Mouse (Mus musculus): ENCODE measurements around the gene Ndufb3. TPM values are rescaled to one million over a fixed set of nuclear protein-coding genes. Genes with fewer than 3 reads are reported as not detected.

Ndufb3 gene
- polyA plus RNA-seq, 1 experiment from 2014 or later, result 178 TPM

DNA sequence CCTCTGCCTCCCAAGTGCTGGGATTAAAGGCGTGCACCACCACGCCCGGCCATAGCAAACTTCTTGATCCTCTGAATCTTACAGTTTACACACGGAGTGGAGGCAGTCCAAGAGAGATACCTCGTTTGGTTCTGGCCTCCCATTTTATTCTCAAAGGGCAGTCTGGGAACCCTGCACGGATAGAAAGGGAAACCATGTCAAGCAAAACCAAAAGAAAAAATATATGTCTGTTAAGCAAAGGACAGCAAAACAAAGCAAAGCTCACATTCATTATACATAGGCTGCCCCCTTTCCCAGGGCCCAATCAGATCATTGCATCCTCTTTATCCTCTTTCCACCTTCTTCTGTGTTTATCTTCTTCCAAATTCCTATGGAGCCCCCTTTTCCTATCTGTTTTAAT lies 27.6 kb downstream of the Ndufb3 start:
- Histone ChIP-seq H3K27ac (ENCODE audit: low read length) (no peak overlapping the region), H3K9ac (ENCODE audit: low read length) (no peak overlapping the region), H3K27me3 (ENCODE audit: control insufficient read depth, insufficient read depth, low read depth, low read length) (no peaks in the 10 kb centered on the region), H3K4me2 (ENCODE audit: low read depth, low read length) (no peak overlapping the region), H3K4me3 (ENCODE audit: low read length) (no peak overlapping the region), H3K36me3 (ENCODE audit: control insufficient read depth, insufficient read depth, low read length) (no peaks in the 10 kb centered on the region), H3K4me1 (replicated peaks; ENCODE audit: control insufficient read depth, insufficient read depth, low read length) (no peaks in the 10 kb centered on the region), H3K9me3 (ENCODE audit: control insufficient read depth, low read length) (peaks cover 1% of the 10 kb centered on the region; the same call in 1 of the 2 replicates)
- WGBS, result 74% methylated on average over 6 of the region's 6 CpGs
- no peak for ATAC-seq (ENCODE audit: low read depth)

DNA sequence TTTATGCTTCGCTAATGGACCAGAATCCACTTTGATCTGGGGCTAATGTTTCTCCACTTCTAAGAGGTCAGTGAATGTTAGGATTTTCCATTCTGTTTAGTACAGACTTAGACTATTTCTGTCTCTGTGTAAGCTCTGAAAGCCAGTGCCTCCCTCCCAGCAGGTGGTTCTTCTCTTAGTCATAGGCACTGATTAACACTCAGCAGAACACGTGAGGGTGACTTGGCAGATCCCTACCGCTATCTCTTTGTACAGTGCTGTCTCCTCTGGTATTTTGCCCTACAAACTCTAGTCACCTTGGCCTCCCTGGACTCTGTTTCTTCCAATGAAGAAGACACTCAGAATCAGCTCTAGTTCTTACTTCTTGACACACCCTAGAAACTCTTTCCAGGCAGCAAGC lies 28.2 kb downstream of the Ndufb3 start:
- H3K36me3 ChIP-seq (ENCODE audit: control insufficient read depth, insufficient read depth, low read length), result no peaks in the 10 kb centered on the region
- H3K4me2 ChIP-seq (ENCODE audit: low read depth, low read length), result no peak overlapping the region
- ATAC-seq (ENCODE audit: low read depth), result no peak
- no peak overlapping the region for H3K4me3 ChIP-seq (ENCODE audit: low read length)
- H3K27ac ChIP-seq (ENCODE audit: low read length), result no peak overlapping the region
- H3K9me3 ChIP-seq (ENCODE audit: control insufficient read depth, low read length), result peaks cover 2% of the 10 kb centered on the region; the same call in 1 of the 2 replicates
- no peak overlapping the region for H3K9ac ChIP-seq (ENCODE audit: low read length)
- 38% methylated on average over 3 of the region's 3 CpGs for WGBS
- H3K4me1 ChIP-seq (replicated peaks; ENCODE audit: control insufficient read depth, insufficient read depth, low read length), result no peaks in the 10 kb centered on the region
- H3K27me3 ChIP-seq (ENCODE audit: control insufficient read depth, insufficient read depth, low read depth, low read length), result no peaks in the 10 kb centered on the region

DNA sequence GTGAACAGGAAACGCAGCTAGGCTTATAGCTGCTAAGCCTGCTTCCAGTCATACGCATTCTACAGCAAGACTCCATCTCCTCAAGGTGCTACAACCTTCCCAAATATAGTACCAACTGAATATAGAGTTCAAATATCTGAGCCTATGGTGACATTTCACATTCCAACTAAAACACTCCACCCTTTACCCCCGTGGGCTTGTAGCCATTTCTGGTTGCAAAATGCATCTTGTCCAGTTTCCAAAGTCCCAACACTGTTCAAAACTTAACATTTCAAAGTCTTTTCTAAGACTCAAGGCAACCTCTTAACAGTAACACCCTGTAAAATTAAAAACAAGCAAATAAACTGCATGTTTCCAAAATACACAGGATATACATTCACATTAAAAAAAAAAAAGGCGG lies 29.0 kb downstream of the Ndufb3 start:
- Histone ChIP-seq H3K4me2 (ENCODE audit: low read depth, low read length) (no peak overlapping the region), H3K4me3 (ENCODE audit: low read length) (no peak overlapping the region), H3K4me1 (replicated peaks; ENCODE audit: control insufficient read depth, insufficient read depth, low read length) (no peaks in the 10 kb centered on the region), H3K27me3 (ENCODE audit: control insufficient read depth, insufficient read depth, low read depth, low read length) (no peaks in the 10 kb centered on the region), H3K36me3 (ENCODE audit: control insufficient read depth, insufficient read depth, low read length) (no peaks in the 10 kb centered on the region), H3K9ac (ENCODE audit: low read length) (no peak overlapping the region), H3K27ac (ENCODE audit: low read length) (no peak overlapping the region), H3K9me3 (ENCODE audit: control insufficient read depth, low read length) (peaks cover 2% of the 10 kb centered on the region; the same call in 1 of the 2 replicates)
- 76% methylated on average over 4 of the region's 4 CpGs for WGBS
- ATAC-seq (ENCODE audit: low read depth), result no peak

DNA sequence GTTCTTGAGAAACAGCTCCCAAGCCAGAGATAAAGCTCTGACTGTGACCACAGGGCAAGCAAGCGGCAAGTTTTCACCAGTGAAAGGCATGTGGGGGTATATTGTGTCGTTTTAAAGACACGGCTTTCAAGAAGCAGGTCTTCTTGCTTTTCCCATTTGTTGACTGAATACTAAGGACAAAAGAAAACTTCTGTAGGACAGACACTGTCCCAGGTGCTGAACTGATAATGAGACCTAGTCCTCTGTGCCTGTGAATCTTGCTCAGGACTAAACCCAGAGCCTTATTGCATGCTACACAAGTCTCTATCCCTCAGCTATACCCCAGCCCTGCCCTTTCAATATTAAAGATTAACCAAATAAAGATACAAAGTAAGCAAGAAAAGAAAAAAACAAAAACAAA lies 30.0 kb downstream of the Ndufb3 start:
- H3K27me3 ChIP-seq (ENCODE audit: control insufficient read depth, insufficient read depth, low read depth, low read length), result no peaks in the 10 kb centered on the region
- no peaks in the 10 kb centered on the region for H3K4me1 ChIP-seq (replicated peaks; ENCODE audit: control insufficient read depth, insufficient read depth, low read length)
- no peaks in the 10 kb centered on the region for H3K36me3 ChIP-seq (ENCODE audit: control insufficient read depth, insufficient read depth, low read length)
- no peak overlapping the region for H3K4me2 ChIP-seq (ENCODE audit: low read depth, low read length)
- 63% methylated on average over 3 of the region's 3 CpGs for WGBS
- H3K9me3 ChIP-seq (ENCODE audit: control insufficient read depth, low read length), result peaks cover 2% of the 10 kb centered on the region; the same call in 1 of the 2 replicates
- H3K4me3 ChIP-seq (ENCODE audit: low read length), result no peak overlapping the region
- no peak overlapping the region for H3K27ac ChIP-seq (ENCODE audit: low read length)
- ATAC-seq (ENCODE audit: low read depth), result no peak
- no peak overlapping the region for H3K9ac ChIP-seq (ENCODE audit: low read length)

DNA sequence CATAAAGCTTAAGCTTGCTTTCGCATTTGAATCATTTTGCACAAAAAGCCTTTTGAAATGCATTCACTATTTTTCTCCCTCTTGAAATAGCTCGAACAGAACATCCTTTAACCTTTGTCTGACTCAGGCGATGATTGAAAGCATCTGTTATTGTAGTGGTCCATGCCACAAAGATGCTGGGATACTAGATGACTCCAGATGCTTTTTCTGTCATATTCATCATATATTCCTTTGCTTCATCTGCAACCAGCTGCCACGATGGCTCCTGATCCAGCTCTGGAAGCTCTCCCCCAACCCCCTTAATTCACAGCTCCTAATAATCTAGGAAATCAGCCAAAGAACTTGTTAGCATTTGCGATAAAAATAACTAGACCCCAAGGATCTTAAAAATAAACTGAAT lies 30.9 kb downstream of the Ndufb3 start:
- Histone ChIP-seq H3K27me3 (ENCODE audit: control insufficient read depth, insufficient read depth, low read depth, low read length) (no peaks in the 10 kb centered on the region), H3K4me1 (replicated peaks; ENCODE audit: control insufficient read depth, insufficient read depth, low read length) (no peaks in the 10 kb centered on the region), H3K4me3 (ENCODE audit: low read length) (no peak overlapping the region), H3K9me3 (ENCODE audit: control insufficient read depth, low read length) (peaks cover 2% of the 10 kb centered on the region; the same call in 1 of the 2 replicates), H3K36me3 (ENCODE audit: control insufficient read depth, insufficient read depth, low read length) (no peaks in the 10 kb centered on the region), H3K9ac (ENCODE audit: low read length) (no peak overlapping the region), H3K27ac (ENCODE audit: low read length) (no peak overlapping the region), H3K4me2 (ENCODE audit: low read depth, low read length) (no peak overlapping the region)
- WGBS, result 58% methylated on average over 5 of the region's 5 CpGs
- ATAC-seq (ENCODE audit: low read depth), result no peak

DNA sequence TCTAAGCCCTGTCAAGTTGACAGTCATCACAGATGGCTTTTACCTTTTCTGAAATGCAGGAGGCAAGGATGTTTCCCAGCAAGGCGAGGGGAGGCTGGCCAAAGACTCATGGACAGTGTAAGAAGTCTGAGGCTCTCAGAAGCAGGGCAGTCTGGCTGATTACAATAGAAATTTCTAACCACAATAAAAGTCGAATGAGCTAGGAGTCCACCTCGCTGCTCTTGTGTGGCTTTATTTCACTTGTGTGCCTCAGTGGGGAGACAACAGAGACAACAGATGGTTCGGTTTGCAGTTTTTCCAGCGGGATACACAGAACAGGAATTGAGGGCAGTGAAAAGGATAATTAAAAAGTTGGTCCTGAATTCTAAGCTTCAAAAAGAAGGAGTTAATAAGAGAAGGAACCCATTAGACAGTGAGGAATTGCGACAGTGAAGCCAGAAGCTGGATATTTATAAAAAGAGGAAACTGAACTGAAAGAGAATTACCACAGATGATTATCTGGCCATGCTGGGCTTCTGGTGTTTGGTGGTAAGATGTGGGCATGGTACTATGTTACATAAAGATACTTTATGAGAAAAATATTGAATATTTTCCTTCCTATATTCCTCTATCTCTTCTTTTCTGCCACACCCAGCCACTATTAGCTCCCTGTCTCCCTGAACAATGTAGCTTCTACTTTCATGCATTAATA lies 31.9 kb downstream of the Ndufb3 start:
- peaks cover 2% of the 10 kb centered on the region; the same call in 1 of the 2 replicates for H3K9me3 ChIP-seq (ENCODE audit: control insufficient read depth, low read length)
- 80% methylated on average over 6 of the region's 6 CpGs for WGBS

DNA sequence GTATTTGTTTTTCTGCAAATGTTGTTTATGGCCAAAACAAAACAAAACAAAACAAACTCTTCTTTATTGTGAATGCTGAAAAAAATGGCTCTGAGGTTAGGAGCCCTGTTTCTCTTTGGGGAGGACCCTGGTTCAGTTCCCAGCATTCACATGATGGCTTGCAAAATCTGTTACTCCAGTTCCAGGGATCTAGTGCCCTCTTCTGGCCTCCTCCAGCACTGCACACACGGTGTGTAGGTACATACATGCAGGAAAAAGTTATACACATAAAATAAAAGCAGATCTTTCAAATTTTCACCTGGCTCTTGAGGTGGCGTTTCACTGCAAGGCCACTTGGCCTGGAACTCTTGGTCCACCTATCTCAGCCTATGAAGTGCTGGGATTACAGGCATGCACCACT lies 32.6 kb downstream of the Ndufb3 start:
- no peak overlapping the region for H3K4me2 ChIP-seq (ENCODE audit: low read depth, low read length)
- WGBS, result 79% methylated on average over 2 of the region's 2 CpGs
- no peak for ATAC-seq (ENCODE audit: low read depth)
- no peak overlapping the region for H3K4me3 ChIP-seq (ENCODE audit: low read length)
- H3K27me3 ChIP-seq (ENCODE audit: control insufficient read depth, insufficient read depth, low read depth, low read length), result no peaks in the 10 kb centered on the region
- no peak overlapping the region for H3K9ac ChIP-seq (ENCODE audit: low read length)
- no peaks in the 10 kb centered on the region for H3K4me1 ChIP-seq (replicated peaks; ENCODE audit: control insufficient read depth, insufficient read depth, low read length)
- no peak overlapping the region for H3K27ac ChIP-seq (ENCODE audit: low read length)
- no peaks in the 10 kb centered on the region for H3K36me3 ChIP-seq (ENCODE audit: control insufficient read depth, insufficient read depth, low read length)
- peaks cover 2% of the 10 kb centered on the region; the same call in 1 of the 2 replicates for H3K9me3 ChIP-seq (ENCODE audit: control insufficient read depth, low read length)

More for the DNA sequence above, 31.9 kb downstream of the Ndufb3 start:
- no peak overlapping the region for H3K27ac ChIP-seq (ENCODE audit: low read length)
- H3K4me3 ChIP-seq (ENCODE audit: low read length), result no peak overlapping the region
- no peaks in the 10 kb centered on the region for H3K4me1 ChIP-seq (replicated peaks; ENCODE audit: control insufficient read depth, insufficient read depth, low read length)
- no peaks in the 10 kb centered on the region for H3K27me3 ChIP-seq (ENCODE audit: control insufficient read depth, insufficient read depth, low read depth, low read length)
- ATAC-seq (ENCODE audit: low read depth), result no peak
- H3K36me3 ChIP-seq (ENCODE audit: control insufficient read depth, insufficient read depth, low read length), result no peaks in the 10 kb centered on the region
- H3K4me2 ChIP-seq (ENCODE audit: low read depth, low read length), result no peak overlapping the region
- no peak overlapping the region for H3K9ac ChIP-seq (ENCODE audit: low read length)

DNA sequence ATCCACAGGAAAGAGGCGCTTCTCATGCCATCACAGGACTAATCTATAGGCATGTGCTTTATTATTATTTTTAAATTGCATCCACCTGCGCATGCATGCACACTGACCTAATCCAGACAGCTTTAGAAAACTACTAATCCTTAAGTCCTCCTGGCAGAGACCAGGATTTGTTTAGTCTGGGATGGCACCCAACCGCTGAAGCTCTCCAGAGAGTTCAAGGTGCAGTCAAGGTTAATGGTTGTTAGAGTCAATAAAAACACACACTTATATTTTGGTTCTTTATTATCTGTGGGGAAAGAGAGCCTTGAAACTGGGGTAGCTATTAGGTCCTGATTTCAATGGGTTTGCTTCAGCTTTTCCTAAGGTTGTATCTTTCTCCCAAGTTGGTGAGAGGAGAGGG lies 35.1 kb downstream of the Ndufb3 start:
- H3K4me3 ChIP-seq (ENCODE audit: low read length), result no peak overlapping the region
- no peak overlapping the region for H3K4me2 ChIP-seq (ENCODE audit: low read depth, low read length)
- no peaks in the 10 kb centered on the region for H3K4me1 ChIP-seq (replicated peaks; ENCODE audit: control insufficient read depth, insufficient read depth, low read length)
- H3K27ac ChIP-seq (ENCODE audit: low read length), result no peak overlapping the region
- H3K9me3 ChIP-seq (ENCODE audit: control insufficient read depth, low read length), result peaks cover 2% of the 10 kb centered on the region; the same call in 1 of the 2 replicates
- WGBS, result 75% methylated on average over 3 of the region's 3 CpGs
- H3K36me3 ChIP-seq (ENCODE audit: control insufficient read depth, insufficient read depth, low read length), result no peaks in the 10 kb centered on the region
- no peak overlapping the region for H3K9ac ChIP-seq (ENCODE audit: low read length)
- no peak for ATAC-seq (ENCODE audit: low read depth)
- no peaks in the 10 kb centered on the region for H3K27me3 ChIP-seq (ENCODE audit: control insufficient read depth, insufficient read depth, low read depth, low read length)

DNA sequence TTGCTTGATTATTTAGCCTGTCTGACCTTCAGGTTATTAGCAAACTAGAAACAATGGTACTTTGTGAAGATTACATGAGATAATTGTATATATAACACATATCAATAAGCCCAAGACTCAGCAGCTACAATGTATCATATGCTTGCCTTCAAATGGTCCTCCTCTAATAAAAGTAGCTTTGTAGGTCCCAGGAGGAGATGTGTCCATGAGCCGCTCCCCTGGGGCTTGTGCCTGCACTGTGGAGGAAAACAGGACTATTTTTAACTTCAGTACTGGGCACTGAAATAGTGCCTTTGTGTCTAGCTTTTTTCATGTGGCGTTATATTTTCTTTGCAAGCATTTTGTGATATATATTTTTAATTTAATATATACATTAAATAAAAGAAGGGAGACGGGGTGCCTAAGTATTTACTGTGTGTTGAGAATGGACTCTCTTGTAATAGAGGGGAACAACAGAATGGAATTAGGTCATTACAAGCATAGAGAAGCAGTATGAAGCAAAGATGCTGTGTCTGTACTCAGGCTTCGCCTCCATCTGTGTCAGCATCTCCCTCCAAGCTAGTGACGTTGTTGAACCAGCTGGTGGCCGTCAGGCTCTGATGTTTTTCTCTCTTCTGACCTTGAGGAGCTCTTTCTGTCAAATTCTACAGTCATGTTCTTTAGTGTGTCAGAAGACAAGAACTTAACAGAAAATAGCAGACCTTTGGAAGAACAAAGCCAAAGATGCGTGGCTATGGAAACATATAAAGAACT lies 36.0 kb downstream of the Ndufb3 start:
- H3K4me2 ChIP-seq (ENCODE audit: low read depth, low read length), result no peak overlapping the region
- peaks cover 2% of the 10 kb centered on the region; the same call in 1 of the 2 replicates for H3K9me3 ChIP-seq (ENCODE audit: control insufficient read depth, low read length)
- no peaks in the 10 kb centered on the region for H3K4me1 ChIP-seq (replicated peaks; ENCODE audit: control insufficient read depth, insufficient read depth, low read length)
- no peak overlapping the region for H3K27ac ChIP-seq (ENCODE audit: low read length)
- no peaks in the 10 kb centered on the region for H3K36me3 ChIP-seq (ENCODE audit: control insufficient read depth, insufficient read depth, low read length)
- no peak overlapping the region for H3K4me3 ChIP-seq (ENCODE audit: low read length)
- no peak overlapping the region for H3K9ac ChIP-seq (ENCODE audit: low read length)
- H3K27me3 ChIP-seq (ENCODE audit: control insufficient read depth, insufficient read depth, low read depth, low read length), result no peaks in the 10 kb centered on the region
- no peak for ATAC-seq (ENCODE audit: low read depth)
- 63% methylated on average over 7 of the region's 7 CpGs for WGBS

All from lung, embryonic 16.5 days (tissue).